Mouse (Mus musculus): ENCODE results near the gene Ric1.

DNA sequence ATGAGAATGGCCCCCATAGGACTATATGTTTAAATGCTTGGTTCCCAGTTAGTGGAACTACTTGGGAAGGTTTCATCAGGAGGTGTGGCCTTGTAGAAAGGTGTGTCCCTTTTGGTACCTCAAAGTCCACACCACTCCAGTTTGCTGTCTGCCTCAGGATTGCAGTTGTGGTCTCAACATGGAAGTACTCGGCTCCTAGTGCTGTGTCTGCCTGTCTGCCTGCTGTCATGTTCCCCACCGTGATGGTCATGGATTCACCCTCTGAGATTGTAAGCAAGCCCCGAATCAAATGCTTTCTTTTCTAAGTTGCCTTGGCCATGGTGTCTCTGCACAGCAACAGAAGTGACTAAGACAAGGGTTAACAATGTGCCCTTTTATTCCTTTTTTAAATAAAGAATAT lies 8.0 kb upstream of the Ric1 start:
- TF ChIP-seq CTCF (IDR thresholded peaks at IDR 0.05; ENCODE audit: extremely low read depth, insufficient read length, insufficient replicate concordance, low read depth, low read length) (no peak), POLR2A (IDR thresholded peaks at IDR 0.05; ENCODE audit: low read depth, low read length) (no peak)

Measured in small intestine, adult 2 months (tissue).